Mouse (Mus musculus): Measurements from ENCODE around the gene Sfrp5. TPM values are rescaled to one million over a fixed set of nuclear protein-coding genes. Genes with fewer than 3 reads are reported as not detected.

The Sfrp5 gene
- total RNA-seq, 2 experiments from 2014 or later: 2.5 TPM

Other genes with a start within 250 kb of the Sfrp5 start
- 10 to 100 TPM; 20.2 to 23.9 TPM for gene Mms19, start 221.1 kb downstream of the Sfrp5 start, total RNA-seq (2021)
- gene Ubtd1, start 220.5 kb downstream of the Sfrp5 start, total RNA-seq (2021): 10 to 100 TPM; 17.1 to 17.5 TPM
- under 1 TPM in 1 of 2 experiments, not detected in 1; 0.49 TPM for gene Ankrd2, start 166.3 kb downstream of the Sfrp5 start, total RNA-seq (2021)
- gene Hoga1, start 156.6 kb downstream of the Sfrp5 start, total RNA-seq (2021): 1 to 10 TPM; 4.3 to 6.7 TPM
- under 1 TPM; 0.30 to 0.33 TPM for gene 4933411K16Rik, start 150.0 kb downstream of the Sfrp5 start, total RNA-seq (2021)
- gene Morn4, start 115.9 kb downstream of the Sfrp5 start, total RNA-seq (2021): 10 to 100 TPM in 1 of 2 experiments, 1 to 10 TPM in 1; 8.2 to 12.2 TPM
- gene Pi4k2a, start 111.8 kb downstream of the Sfrp5 start, total RNA-seq (2021): 10 to 100 TPM; 61.7 to 76.3 TPM
- gene Avpi1, start 73.2 kb downstream of the Sfrp5 start, total RNA-seq (2021): 10 to 100 TPM; 86.6 to 91.5 TPM
- gene Marveld1, start 54.9 kb downstream of the Sfrp5 start, total RNA-seq (2021): 10 to 100 TPM; 32.7 to 38.8 TPM
- gene Zfyve27, start 38.3 kb downstream of the Sfrp5 start, total RNA-seq (2021): 10 to 100 TPM; 49.3 to 50.4 TPM
- gene Golga7b, start 45.3 kb upstream of the Sfrp5 start, total RNA-seq (2021): 1 to 10 TPM; 1.1 to 1.5 TPM
- under 1 TPM; 0.30 to 0.93 TPM for gene Crtac1, start 229.5 kb upstream of the Sfrp5 start, total RNA-seq (2021)